Mouse (Mus musculus): Measurements from ENCODE around the gene Clcf1.
A peak's percentile ranks its signal among the peaks of the same experiment; 100 is the strongest.

The Clcf1 gene

GRCm38 (mm10) chr19:4193129-4193528 lies 20.9 kb upstream of the Clcf1 start:
- DNase-seq (ENCODE audit: low read depth) = no peak

GRCm38 (mm10) chr19:4194021-4194724 lies 19.9 kb upstream of the Clcf1 start:
- no peak for DNase-seq (ENCODE audit: low read depth)

GRCm38 (mm10) chr19:4194776-4195650 lies 19.0 kb upstream of the Clcf1 start:
- DNase-seq (ENCODE audit: low read depth) = no peak

- no peak for DNase-seq (ENCODE audit: low read depth)
These were observed 18.0 kb upstream of the Clcf1 start for GRCm38 (mm10) chr19:4196048-4196447.

GRCm38 (mm10) chr19:4196548-4196947 lies 17.5 kb upstream of the Clcf1 start:
- DNase-seq (ENCODE audit: low read depth) = no peak

GRCm38 (mm10) chr19:4197180-4197579 lies 16.9 kb upstream of the Clcf1 start:
- DNase-seq (ENCODE audit: low read depth) = no peak

- peak; percentile 87 for DNase-seq (ENCODE audit: low read depth)
These were observed 12.6 kb upstream of the Clcf1 start, which contains the start of gene Rad9a for GRCm38 (mm10) chr19:4201291-4201909. TSS of gene Rad9a (minus strand) at chr19:4201662.

- DNase-seq (ENCODE audit: low read depth) = no peak
These were observed 11.9 kb upstream of the Clcf1 start for GRCm38 (mm10) chr19:4202149-4202548.

GRCm38 (mm10) chr19:4203148-4203547 lies 10.9 kb upstream of the Clcf1 start:
- DNase-seq (ENCODE audit: low read depth) = no peak

- DNase-seq (ENCODE audit: low read depth) = no peak
These were observed 10.3 kb upstream of the Clcf1 start for GRCm38 (mm10) chr19:4203604-4204326.

GRCm38 (mm10) chr19:4204889-4205288 lies 9.1 kb upstream of the Clcf1 start:
- no peak for DNase-seq (ENCODE audit: low read depth)

- DNase-seq (ENCODE audit: low read depth) = no peak
These were observed 7.1 kb upstream of the Clcf1 start for GRCm38 (mm10) chr19:4206971-4207370.

- no peak for DNase-seq (ENCODE audit: low read depth)
These were observed 5.5 kb upstream of the Clcf1 start for GRCm38 (mm10) chr19:4208563-4208962.

- DNase-seq (ENCODE audit: low read depth) = no peak
These were observed 2.0 kb upstream of the Clcf1 start for GRCm38 (mm10) chr19:4211891-4212588.

GRCm38 (mm10) chr19:4213524-4213974 lies 489 bp upstream of the Clcf1 start:
- DNase-seq (ENCODE audit: low read depth) = peak; percentile 92

- DNase-seq (ENCODE audit: low read depth) = no peak
These were observed 873 bp downstream of the Clcf1 start for GRCm38 (mm10) chr19:4214771-4215450.

- DNase-seq (ENCODE audit: low read depth) = no peak
These were observed 1.4 kb downstream of the Clcf1 start for GRCm38 (mm10) chr19:4215451-4215840.

GRCm38 (mm10) chr19:4216041-4216685 lies 2.1 kb downstream of the Clcf1 start:
- DNase-seq (ENCODE audit: low read depth) = no peak

- DNase-seq (ENCODE audit: low read depth) = no peak
These were observed 3.1 kb downstream of the Clcf1 start for GRCm38 (mm10) chr19:4217140-4217539.

- DNase-seq (ENCODE audit: low read depth) = no peak
These were observed 3.8 kb downstream of the Clcf1 start for GRCm38 (mm10) chr19:4217855-4218254.
